Mouse (Mus musculus) midbrain, postnatal 0 days (tissue): ENCODE results near the gene Rhbdf1. TPM values are rescaled to one million over a fixed set of nuclear protein-coding genes. Genes with fewer than 3 reads are reported as not detected.
A peak's percentile ranks its signal among the peaks of the same experiment; 100 is the strongest.

Experiments used
- ATAC-seq: fragments of 200-750 bp; cut with Nextera tagmentation; 2 replicates; pipeline ENCODE4 v1.8.0; 2017; ENCODE audit warnings: moderate number of reproducible peaks, mild to moderate bottlenecking, moderate TSS enrichment, moderate library complexity; ENCODE audit not compliant: low FRiP score
- DNase-seq: peaks from one replicate; pipeline ENCODE4 v3.0.0-alpha.2; 2015; ENCODE audit warnings: low spot score
- H3K27ac ChIP-seq: fragments of 300-500 bp; sonication (generic); 2 replicates; pipeline ENCODE4 v1.5.1; 2014; ENCODE audit warnings: low read depth, mild to moderate bottlenecking, low read length, mixed read lengths
- H3K27me3 ChIP-seq: fragments of 300-500 bp; sonication (generic); 2 replicates; pipeline ENCODE4 v1.6.1; 2014; ENCODE audit warnings: low read length, control low read depth, mixed read lengths; ENCODE audit not compliant: insufficient read depth
- H3K36me3 ChIP-seq: fragments of 300-500 bp; sonication (generic); 2 replicates; pipeline ENCODE4 v1.6.1; 2014; ENCODE audit warnings: low read length, control low read depth, mixed read lengths; ENCODE audit not compliant: insufficient read depth
- H3K4me1 ChIP-seq: fragments of 300-500 bp; sonication (generic); 2 replicates; pipeline ENCODE4 v1.6.1; 2014; ENCODE audit warnings: mild to moderate bottlenecking, control low read depth, antibody characterized with exemption, low read length, mixed read lengths; ENCODE audit not compliant: insufficient read depth
- H3K4me2 ChIP-seq: fragments of 300-500 bp; sonication (generic); 2 replicates; pipeline ENCODE4 v1.6.1; 2014; ENCODE audit warnings: low read depth, mild to moderate bottlenecking, low read length, mixed read lengths; ENCODE audit not compliant: poor library complexity, severe bottlenecking
- H3K4me3 ChIP-seq: fragments of 300-500 bp; sonication (generic); 2 replicates; pipeline ENCODE4 v1.5.1; 2014; ENCODE audit warnings: low read depth, mild to moderate bottlenecking, low read length, moderate library complexity
- H3K9ac ChIP-seq: fragments of 300-500 bp; sonication (generic); replicated peaks from 2 replicates; pipeline ENCODE4 v1.6.1; 2014; ENCODE audit warnings: mild to moderate bottlenecking, low read length, moderate library complexity, mixed read lengths; ENCODE audit not compliant: poor library complexity, severe bottlenecking
- H3K9me3 ChIP-seq: fragments of 300-500 bp; sonication (generic); 2 replicates; pipeline ENCODE4 v1.6.1; 2016; ENCODE audit warnings: low read length, control low read depth
- CTCF ChIP-seq: IDR thresholded peaks from 2 replicates; pipeline ENCODE4 v1.5.1; 2016; ENCODE audit warnings: antibody characterized with exemption, mild to moderate bottlenecking
- WGBS: fragments of 180-500 bp; shearing (Covaris S2); extraction: QIAGEN DNeasy Blood & Tissue Kit; methylation state at CpG from one replicate; pipeline ENCODE4 v1.1.7; 2014; 5-methylcytosine and 5-hydroxymethylcytosine counted together
- polyA plus RNA-seq: library from polyadenylated mRNA; unstranded; fragments of >200 nt; fragmentation: Nextera tagmentation; extraction: Ambion mirVana; gene quantifications from 2 replicates; pipeline ENCODE4 v1.2.1, GENCODE M21; 2015
- total RNA-seq: library from RNA; depleted of rRNA; stranded (reverse); fragments of >200 nt; gene quantifications from 2 replicates; pipeline ENCODE4 v1.2.3, GENCODE M21; 2014

Rhbdf1 gene
- total and polyA plus RNA-seq, 2 experiments from 2014 or later, result 17.6 to 55.6 TPM

- peaks cover 30% of the 10 kb centered on the region for H3K36me3 ChIP-seq
- H3K27ac ChIP-seq, result no peak overlapping the region
- no peak overlapping the region for H3K4me3 ChIP-seq
- no peak for DNase-seq
- H3K4me2 ChIP-seq, result no peak overlapping the region
- no peaks in the 10 kb centered on the region for H3K9me3 ChIP-seq
- 96% methylated on average over 2 of the region's 2 CpGs for WGBS
- H3K27me3 ChIP-seq, result no peaks in the 10 kb centered on the region
- peaks cover 8% of the 10 kb centered on the region; the same call in 1 of the 2 replicates for H3K4me1 ChIP-seq
- ATAC-seq, result no peak
- no peak for TF ChIP-seq CTCF
- H3K9ac ChIP-seq, result no peak overlapping the region
Measured at GRCm38 (mm10) chr11:32231125-32231524, 9.0 kb upstream of the Rhbdf1 start.

- Histone ChIP-seq H3K27ac (no peak overlapping the region), H3K4me1 (peaks cover 8% of the 10 kb centered on the region), H3K9me3 (no peaks in the 10 kb centered on the region), H3K4me2 (no peak overlapping the region), H3K9ac (no peak overlapping the region), H3K27me3 (no peaks in the 10 kb centered on the region), H3K36me3 (peaks cover 30% of the 10 kb centered on the region), H3K4me3 (no peak overlapping the region)
- 77% methylated on average over 4 of the region's 4 CpGs for WGBS
- DNase-seq (no peak), ATAC-seq (no peak)
- no peak for TF ChIP-seq CTCF
Measured at GRCm38 (mm10) chr11:32230220-32230619, 8.1 kb upstream of the Rhbdf1 start.

GRCm38 (mm10) chr11:32228292-32228845, 6.3 kb upstream of the Rhbdf1 start:
- WGBS, result 93% methylated on average over 3 of the region's 3 CpGs
- peaks cover 8% of the 10 kb centered on the region for H3K4me1 ChIP-seq

GRCm38 (mm10) chr11:32227555-32227954, 5.5 kb upstream of the Rhbdf1 start:
- ATAC-seq (no peak), DNase-seq (no peak)
- H3K27ac ChIP-seq, result no peak overlapping the region
- H3K9me3 ChIP-seq, result no peaks in the 10 kb centered on the region
- 90% methylated on average over 9 of the region's 9 CpGs for WGBS
- peak overlapping the region; percentile 75 for H3K4me2 ChIP-seq
- no peak for TF ChIP-seq CTCF
- 0 out of 2 replicates have a peak overlapping the region, but pooled peaks have one; percentile 78 for H3K9ac ChIP-seq
- peak overlapping the region; percentile 62; the same call in 1 of the 2 replicates for H3K4me3 ChIP-seq
- H3K36me3 ChIP-seq, result peaks cover 13% of the 10 kb centered on the region; the same call in 1 of the 2 replicates
- peaks cover 8% of the 10 kb centered on the region for H3K4me1 ChIP-seq
- peaks cover 9% of the 10 kb centered on the region; the same call in 1 of the 2 replicates for H3K27me3 ChIP-seq

More at GRCm38 (mm10) chr11:32228292-32228845, 6.3 kb upstream of the Rhbdf1 start:
- peaks cover 9% of the 10 kb centered on the region; the same call in 1 of the 2 replicates for H3K27me3 ChIP-seq
- DNase-seq (no peak), ATAC-seq (no peak)
- no peaks in the 10 kb centered on the region for H3K9me3 ChIP-seq
- H3K4me2 ChIP-seq, result no peak overlapping the region
- H3K27ac ChIP-seq, result no peak overlapping the region
- no peak overlapping the region for H3K4me3 ChIP-seq
- no peak overlapping the region for H3K9ac ChIP-seq
- peaks cover 18% of the 10 kb centered on the region for H3K36me3 ChIP-seq
- TF ChIP-seq CTCF, result no peak

GRCm38 (mm10) chr11:32227041-32227440, 4.9 kb upstream of the Rhbdf1 start:
- no peaks in the 10 kb centered on the region for H3K9me3 ChIP-seq
- peak overlapping the region; percentile 75 for H3K4me2 ChIP-seq
- H3K9ac ChIP-seq, result peak overlapping the region; percentile 78
- H3K4me1 ChIP-seq, result peaks cover 13% of the 10 kb centered on the region
- peaks cover 12% of the 10 kb centered on the region for H3K27me3 ChIP-seq
- WGBS, result 22% methylated on average over 1 of the region's 1 CpGs
- H3K4me3 ChIP-seq, result peak overlapping the region; percentile 62
- H3K27ac ChIP-seq, result peak overlapping the region; percentile 86
- TF ChIP-seq CTCF, result no peak
- DNase-seq, result no peak
- ATAC-seq, result no peak
- H3K36me3 ChIP-seq, result peaks cover 13% of the 10 kb centered on the region; the same call in 1 of the 2 replicates

GRCm38 (mm10) chr11:32226124-32226871, 4.2 kb upstream of the Rhbdf1 start, which contains the start of gene Mpg:
Mpg (plus strand) TSS chr11:32226505.
- peak; percentile 80 for ATAC-seq
- Histone ChIP-seq H3K27me3 (peaks cover 13% of the 10 kb centered on the region), H3K4me3 (peak within 1 kb of the TSS; percentile 62), H3K9ac (peak within 1 kb of the TSS; percentile 78), H3K4me1 (peaks cover 14% of the 10 kb centered on the region), H3K36me3 (peaks cover 9% of the 10 kb centered on the region; the same call in 1 of the 2 replicates), H3K4me2 (peak within 1 kb of the TSS; percentile 75), H3K9me3 (no peaks in the 10 kb centered on the region), H3K27ac (peak within 1 kb of the TSS; percentile 86)
- 3% methylated on average over 47 of the region's 47 CpGs for WGBS
- peak; percentile 88 for DNase-seq
- no peak for TF ChIP-seq CTCF
